Mouse (Mus musculus): ENCODE results near the gene Tfap2c.

DNA sequence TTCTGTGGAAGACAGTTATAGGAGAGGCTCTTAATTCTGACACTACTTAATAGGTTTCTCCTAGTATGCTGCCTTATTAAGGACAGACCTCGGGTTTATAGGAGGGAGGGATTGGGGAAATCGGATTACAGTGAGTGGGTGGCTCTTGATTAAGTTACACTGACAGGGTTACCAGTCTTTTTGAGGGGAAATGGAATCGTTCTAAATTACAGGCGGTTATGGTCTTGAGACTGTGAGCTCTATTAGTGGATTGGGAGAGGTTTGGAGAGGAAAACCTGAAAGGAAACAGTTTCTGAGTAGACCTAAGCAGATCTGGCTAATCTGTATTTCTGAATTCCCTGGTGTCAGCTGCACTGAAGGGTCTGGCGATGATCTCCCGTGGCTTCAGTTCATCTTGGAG lies 3.3 kb downstream of the Tfap2c start:
- TF ChIP-seq CTCF (conservative IDR thresholded peaks at IDR 0.05 in 1 of 2, IDR thresholded peaks at IDR 0.05 in 1 of 2; ENCODE audit: low read depth in 2 of 2, low read length in 2 of 2): no peak
- TF ChIP-seq GABPA (IDR thresholded peaks at IDR 0.05; ENCODE audit: insufficient replicate concordance, low read depth, low read length): no peak
- no peak for TF ChIP-seq POLR2A (IDR thresholded peaks at IDR 0.05; ENCODE audit: low read depth, low read length)
- TF ChIP-seq KAT2A (IDR thresholded peaks at IDR 0.05; ENCODE audit: insufficient replicate concordance, low read length): no peak
- no peak for TF ChIP-seq RCOR1 (conservative IDR thresholded peaks at IDR 0.05; ENCODE audit: low read depth, low read length)
- no peak for TF ChIP-seq SIN3A (IDR thresholded peaks at IDR 0.05; ENCODE audit: low read length)
- no peak for TF ChIP-seq RAD21 (IDR thresholded peaks at IDR 0.05; ENCODE audit: low read depth, low read length)
- no peak for TF ChIP-seq TCF12 (IDR thresholded peaks at IDR 0.05; ENCODE audit: low read depth, low read length)
